Mouse (Mus musculus) MEL (cell line): ENCODE data around the gene Preb.

Experiments used
- EP300 ChIP-seq, 2 experiments: IDR thresholded peaks; 2 replicates each; pipeline ENCODE4 v1.6.1; 2011; ENCODE audit warnings: improper control_type of control experiment in 2 of 2, low read length in 2 of 2, low read depth in 1 of 2, mild to moderate bottlenecking in 1 of 2
- UBTF ChIP-seq: IDR thresholded peaks from 2 replicates; pipeline ENCODE4 v1.6.1; 2012; ENCODE audit warnings: low read depth, mild to moderate bottlenecking, inconsistent platforms, low read length, improper control_type of control experiment, moderate library complexity, borderline replicate concordance; ENCODE audit not compliant: insufficient read depth

DNA sequence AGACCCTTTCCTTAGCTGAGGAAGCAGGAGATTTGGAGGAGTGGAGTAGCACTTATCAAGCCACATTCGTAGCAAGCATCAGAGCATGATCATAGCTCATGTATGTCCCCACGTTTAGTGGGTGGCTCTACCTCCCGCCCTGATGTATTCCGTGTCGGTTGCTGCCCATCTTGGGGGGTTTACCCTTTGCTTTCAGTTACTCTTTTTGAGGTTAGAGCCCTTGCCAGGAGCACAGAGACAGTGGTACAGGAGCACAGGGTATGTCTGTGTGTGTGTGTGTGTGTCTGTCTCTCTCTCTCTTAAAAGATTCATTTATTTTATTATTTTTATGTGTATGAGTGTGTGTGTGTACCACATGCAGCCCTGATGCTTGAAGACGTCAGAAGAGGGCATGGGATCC lies 37.0 kb downstream of the Preb start:
- no peak for TF ChIP-seq UBTF
- no peak for TF ChIP-seq EP300 (IDR thresholded peaks at IDR 0.05; ENCODE audit: low read depth in 1 of 2, low read length in 2 of 2)
